Mouse (Mus musculus) brain, adult 10 weeks (tissue): Measurements from ENCODE around the gene Sfxn5. TPM values are rescaled to one million over a fixed set of nuclear protein-coding genes. Genes with fewer than 3 reads are reported as not detected.

Experiments
- polyA plus RNA-seq: library from polyadenylated mRNA; stranded (reverse); fragments of 350-450 nt; fragmentation: Illumina TruSeq; extraction: RNeasy Lipid Tissue Mini Kit (QIAGEN cat#74804); gene quantifications from one replicate; pipeline ENCODE4 v1.2.3, GENCODE M21; 2015; ENCODE audit warnings: low read depth, low replicate concordance

Sfxn5 gene
- polyA plus RNA-seq: 115 TPM

GRCm38 (mm10) chr6:85333000-85333669 lies at the start of gene Sfxn5:
Sfxn5 (minus strand) TSS chr6:85333422.

GRCm38 (mm10) chr6:85373951-85374733 lies 40.9 kb upstream of the Sfxn5 start, which contains the start of gene Rab11fip5:
Rab11fip5 (minus strand) TSS chr6:85374634.

GRCm38 (mm10) chr6:85187340-85188211 lies 145.6 kb downstream of the Sfxn5 start, which contains the start of gene Emx1:
Emx1 (plus strand) TSS chr6:85187438.

Other genes starting within 250 kb of the Sfxn5 start
- 48.8 TPM for gene Spr, start 195.7 kb downstream of the Sfxn5 start, polyA plus RNA-seq
- gene Emx1, start 146.0 kb downstream of the Sfxn5 start, polyA plus RNA-seq: 21.0 TPM
- 54.4 TPM for gene Rab11fip5, start 41.2 kb upstream of the Sfxn5 start, polyA plus RNA-seq
- not detected for gene Noto, start 90.5 kb upstream of the Sfxn5 start, polyA plus RNA-seq
- gene Smyd5, start 98.6 kb upstream of the Sfxn5 start, polyA plus RNA-seq: 45.7 TPM
- gene Cct7, start 118.1 kb upstream of the Sfxn5 start, polyA plus RNA-seq: 246 TPM
- 38.3 TPM for gene Pradc1, start 118.5 kb upstream of the Sfxn5 start, polyA plus RNA-seq
- gene Fbxo41, start 169.6 kb upstream of the Sfxn5 start, polyA plus RNA-seq: 39.8 TPM
- gene Egr4, start 180.2 kb upstream of the Sfxn5 start, polyA plus RNA-seq: 17.8 TPM